ENCODE assay signal across 14 mouse cellular contexts in genomic region chr7:96749753-96750152, GRCm38 (mm10).
DNase-seq lines count a peak whose midpoint lies in the region; ATAC-seq and TF ChIP-seq lines count a peak whose summit lies in the region.
"Had no signal": no experiment of that assay in that cellular context is flagged by ENCODE, and none has a peak within 500 bp of the region (broad histone marks: within the 10 kb centered on the region; RNA-seq: fewer than 3 reads in every experiment).

No protein-coding gene starts in this region.

- H3K4me3 ChIP-seq in lung, embryonic 14.5 days (ENCODE audit: low read depth, low read length), result no peak overlapping the region
- no peak overlapping the region for H3K4me3 ChIP-seq in limb, embryonic 14.5 days (replicated peaks; ENCODE audit: low read length)
- H3K4me3 ChIP-seq: embryonic facial prominence, embryonic 13.5 days; liver, embryonic 15.5 days; neural tube, embryonic 13.5 days had no signal

- peak; percentile 20; the same call in 1 of the 2 replicates for ATAC-seq in lung, embryonic 14.5 days (ENCODE audit: insufficient read depth)
- ATAC-seq in limb, embryonic 14.5 days (ENCODE audit: low FRiP score, low read depth), result peak; percentile 46; the same call in 1 of the 2 replicates
- ATAC-seq: intestine, embryonic 16.5 days had no signal

- TF ChIP-seq CTCF in lung, embryonic 14.5 days (IDR thresholded peaks at IDR 0.05; ENCODE audit: low read depth), result no peak

- H3K4me2 ChIP-seq in lung, embryonic 14.5 days, result no peak overlapping the region
- H3K4me2 ChIP-seq in limb, embryonic 14.5 days (replicated peaks; ENCODE audit: low read depth, low read length, severe bottlenecking), result no peak overlapping the region
- H3K4me2 ChIP-seq: embryonic facial prominence, embryonic 13.5 days; liver, embryonic 15.5 days; neural tube, embryonic 13.5 days had no signal

- peaks cover 12% of the 10 kb centered on the region for H3K4me1 ChIP-seq in lung, embryonic 14.5 days (ENCODE audit: insufficient read depth)
- peaks cover 42% of the 10 kb centered on the region for H3K4me1 ChIP-seq in limb, embryonic 14.5 days (ENCODE audit: control insufficient read depth, insufficient read depth, low read length)
- H3K4me1 ChIP-seq: liver, embryonic 15.5 days had no signal

- 37% methylated on average over 8 of the region's 8 CpGs for WGBS in lung, embryonic 14.5 days
- WGBS in limb, embryonic 14.5 days, result 15% methylated on average over 8 of the region's 8 CpGs

- no peaks in the 10 kb centered on the region for H3K36me3 ChIP-seq in lung, embryonic 14.5 days (ENCODE audit: insufficient read depth)
- no peaks in the 10 kb centered on the region for H3K36me3 ChIP-seq in limb, embryonic 14.5 days (ENCODE audit: control insufficient read depth, insufficient read depth, low read length)
- H3K36me3 ChIP-seq: embryonic facial prominence, embryonic 13.5 days; liver, embryonic 15.5 days; neural tube, embryonic 13.5 days had no signal

- no peak overlapping the region for H3K9ac ChIP-seq in lung, embryonic 14.5 days
- H3K9ac ChIP-seq in limb, embryonic 14.5 days (ENCODE audit: low read depth, low read length, severe bottlenecking), result no peak overlapping the region
- H3K9ac ChIP-seq: embryonic facial prominence, embryonic 13.5 days; liver, embryonic 15.5 days; neural tube, embryonic 13.5 days had no signal

- peak; percentile 9 for DNase-seq in gastrocnemius, adult 18-20 months (ENCODE audit: low spot score)
- no peak for DNase-seq in gastrocnemius, adult 8-10 months (ENCODE audit: low spot score in 2 of 2)
- peak; percentile 53 for DNase-seq in lung, embryonic 14.5 days
- no peak for DNase-seq in lung, postnatal 10 days
- peak; percentile 42 for DNase-seq in embryo, embryonic 11.5 days (ENCODE audit: low read depth, low spot score)
- DNase-seq in limb, embryonic 14.5 days (ENCODE audit: low spot score), result no peak
- no peak for DNase-seq in adrenal gland, adult 8-10 months
- DNase-seq in right cerebral cortex, adult 18-20 months, result no peak
- DNase-seq: kidney, postnatal 4 days; midbrain, embryonic 14.5 days had no signal

- H3K27me3 ChIP-seq in lung, embryonic 14.5 days (ENCODE audit: insufficient read depth, low read length), result no peaks in the 10 kb centered on the region
- H3K27me3 ChIP-seq in limb, embryonic 14.5 days (ENCODE audit: control insufficient read depth, insufficient read depth, low read length), result no peaks in the 10 kb centered on the region
- H3K27me3 ChIP-seq: embryonic facial prominence, embryonic 13.5 days; liver, embryonic 15.5 days; neural tube, embryonic 13.5 days had no signal

- no peaks in the 10 kb centered on the region for H3K9me3 ChIP-seq in lung, embryonic 14.5 days (ENCODE audit: low read depth, low read length)
- no peaks in the 10 kb centered on the region for H3K9me3 ChIP-seq in limb, embryonic 14.5 days (ENCODE audit: control insufficient read depth, low read length)
- H3K9me3 ChIP-seq: embryonic facial prominence, embryonic 13.5 days; liver, embryonic 15.5 days; neural tube, embryonic 13.5 days had no signal

- TF ChIP-seq POLR2A in limb, embryonic 14.5 days (IDR thresholded peaks at IDR 0.05; ENCODE audit: borderline replicate concordance, extremely low read depth, insufficient read depth, insufficient read length), result no peak

- H3K27ac ChIP-seq in lung, embryonic 14.5 days (ENCODE audit: low read depth), result peak overlapping the region; percentile 36; the same call in 1 of the 2 replicates
- no peak overlapping the region for H3K27ac ChIP-seq in limb, embryonic 14.5 days (replicated peaks; ENCODE audit: low read depth, low read length)
- H3K27ac ChIP-seq: embryonic facial prominence, embryonic 13.5 days; liver, embryonic 15.5 days had no signal

Comparison
In these comparisons a context has a peak if more than half of its experiments do, and no peak if none do; other contexts are left out.
1. DNase-seq: peak in gastrocnemius, adult 18-20 months (single experiment), lung, embryonic 14.5 days (single experiment) and embryo, embryonic 11.5 days (single experiment); none in gastrocnemius, adult 8-10 months (0 of 2), lung, postnatal 10 days (single experiment), limb, embryonic 14.5 days (single experiment), adrenal gland, adult 8-10 months (single experiment) and right cerebral cortex, adult 18-20 months (single experiment).